Mouse (Mus musculus): Measurements from ENCODE around the gene Dcn.

The Dcn gene

DNA sequence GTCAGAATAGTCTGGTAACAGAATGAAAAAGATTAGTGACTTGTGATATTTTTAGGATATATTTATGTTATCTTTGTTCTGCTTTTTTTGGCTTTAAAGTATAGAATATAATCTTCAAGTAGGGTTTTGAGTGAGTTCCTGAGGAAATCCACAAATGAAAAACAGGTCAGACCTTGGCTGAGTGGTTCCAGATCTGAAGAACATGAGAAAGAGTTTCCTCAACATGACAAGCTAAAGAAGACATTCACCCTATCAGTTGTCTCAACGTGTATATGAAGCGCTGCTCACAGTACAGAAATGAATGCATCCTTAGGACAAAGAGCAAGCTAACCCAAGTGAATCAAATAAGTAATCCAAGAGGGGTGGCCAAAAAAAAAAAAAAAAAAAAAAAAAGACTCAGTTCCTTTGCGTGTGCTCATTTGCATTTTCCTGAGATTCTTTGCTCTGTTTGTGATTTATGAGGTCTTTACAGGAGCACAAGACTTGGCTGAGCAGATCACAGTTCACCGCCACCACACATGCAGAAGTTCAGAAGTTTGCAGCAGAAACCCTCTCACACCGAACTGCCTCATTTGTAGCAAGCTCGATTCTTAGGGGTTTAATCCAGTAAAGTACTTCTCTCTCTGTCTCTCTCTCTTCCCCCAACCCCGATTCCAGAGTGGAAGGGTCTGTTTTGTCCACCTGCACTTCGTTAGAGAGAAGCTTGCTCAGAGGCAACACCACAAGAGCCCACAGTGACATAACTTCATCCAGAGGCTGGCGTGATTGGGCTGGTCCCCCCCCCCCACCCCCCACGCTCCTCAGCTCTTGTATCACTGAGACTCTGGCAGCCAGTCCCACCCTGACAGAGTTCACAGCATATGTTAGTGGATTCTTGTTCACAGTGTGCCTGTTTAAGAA is 85.8 kb downstream of the Dcn start, which contains the start of gene Lum:
Lum (plus strand) TSS at position 172 of the 900 bp plus-strand sequence.
- DNase-seq (ENCODE audit: low spot score) = no peak

DNA sequence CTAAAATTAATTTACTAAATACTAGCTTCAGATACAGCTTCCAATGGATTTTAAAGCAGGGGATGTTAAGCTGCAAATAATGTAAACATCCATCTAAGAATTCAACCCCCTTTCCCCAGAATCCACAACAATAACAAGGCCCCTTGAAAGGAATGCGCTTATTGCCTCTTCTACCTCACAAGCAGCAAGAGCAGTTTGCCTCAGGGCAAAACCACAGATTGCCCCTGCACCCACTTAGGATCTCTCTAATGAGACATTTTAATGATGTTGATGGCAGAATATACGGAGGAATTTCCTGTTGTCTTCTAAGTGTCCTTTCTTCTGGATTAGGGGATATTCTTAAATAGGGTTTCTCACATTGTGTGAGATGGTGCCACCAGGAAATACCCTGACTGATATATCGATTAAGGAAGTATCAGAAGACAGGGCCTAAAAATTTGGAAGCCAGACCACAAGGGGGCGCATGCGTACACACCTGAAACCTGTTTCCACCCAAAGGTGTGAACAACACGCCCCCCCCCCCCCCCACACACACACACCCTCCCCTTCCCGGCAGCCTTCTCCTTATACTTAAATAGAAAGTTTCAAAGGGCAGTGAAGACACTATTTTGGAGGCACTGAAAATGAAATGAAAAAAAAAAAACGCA is 88.2 kb downstream of the Dcn start:
- no peak for DNase-seq (ENCODE audit: low spot score)
